Mouse (Mus musculus) MEL-GATA-1-ER (cell line): ENCODE measurements at regions not wholly inside any gene's neighbourhood (a gene's known extent, or its start where the extent isn't known, plus 50 kb on each side); places are given as distances from the start of the nearest gene placed in this dataset.

Source experiments
- DNase-seq: peaks from one replicate; pipeline ENCODE4 v3.0.0-alpha.2; 2012; ENCODE audit warnings: low read depth; ENCODE audit errors: extremely low read depth

GRCm38 (mm10) chr1:156994005-156994643 lies 54.7 kb upstream of the Ralgps2 start:
- DNase-seq: no peak

DNA sequence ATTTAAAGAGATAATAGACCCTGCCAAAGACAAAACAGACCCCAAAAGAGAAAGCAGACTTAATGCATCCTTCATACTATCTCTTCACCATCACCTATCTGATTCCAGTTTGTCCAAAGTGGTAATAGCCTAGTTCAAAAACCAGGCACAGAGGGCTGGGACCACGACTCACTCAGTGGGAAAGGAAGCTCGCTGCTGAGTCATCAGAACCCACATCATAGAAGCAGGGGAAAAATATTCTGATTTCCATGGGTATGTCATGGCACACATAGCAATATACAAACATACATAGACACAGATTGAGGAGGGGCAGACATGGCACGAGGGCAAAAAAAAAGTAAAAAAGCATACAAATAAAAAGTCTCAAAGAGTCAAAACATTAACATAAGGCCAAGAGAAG lies 53.7 kb upstream of the Ralgps2 start:
- no peak for DNase-seq

DNA sequence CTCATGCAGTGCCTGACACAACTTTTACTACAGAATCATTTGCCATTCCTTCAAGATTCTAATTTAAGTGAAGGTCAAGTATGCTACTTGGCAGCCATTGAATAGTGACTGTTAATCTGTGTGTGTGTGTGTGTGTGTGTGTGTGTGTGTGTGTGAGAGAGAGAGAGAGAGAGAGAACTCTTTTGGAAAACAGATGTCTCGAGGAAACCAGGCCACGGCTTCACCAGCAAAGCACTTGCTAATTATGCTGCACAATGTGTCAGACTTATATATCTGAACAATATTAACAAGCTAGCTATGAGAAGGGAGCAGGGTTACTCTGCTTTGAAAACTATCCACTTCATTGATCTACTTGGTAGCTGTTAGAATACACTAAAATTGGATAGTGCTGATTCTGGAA lies 53.1 kb upstream of the Ralgps2 start:
- no peak for DNase-seq

- DNase-seq: no peak
Observed at GRCm38 (mm10) chr1:156990567-156991494, 51.4 kb upstream of the Ralgps2 start.

DNA sequence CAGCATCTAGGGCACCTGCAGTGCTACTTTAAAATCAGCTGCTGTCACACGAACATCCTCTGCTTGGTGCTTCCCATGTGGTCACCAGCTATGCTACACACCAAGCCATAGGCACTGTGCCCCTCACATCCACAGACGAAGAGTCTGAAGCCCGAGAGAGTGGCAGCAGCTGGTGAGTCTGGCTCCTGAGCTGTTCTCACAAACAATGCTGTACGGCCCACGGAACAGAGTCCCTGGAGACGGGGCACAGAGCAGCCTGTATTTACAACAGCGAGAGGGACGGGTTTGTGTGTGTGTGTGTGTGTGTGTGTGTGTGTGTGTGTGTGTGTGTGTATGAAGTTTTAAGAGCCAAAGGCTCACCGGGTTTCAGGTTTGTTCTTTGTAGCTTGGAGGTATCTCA lies 50.7 kb upstream of the Ralgps2 start:
- no peak for DNase-seq

DNA sequence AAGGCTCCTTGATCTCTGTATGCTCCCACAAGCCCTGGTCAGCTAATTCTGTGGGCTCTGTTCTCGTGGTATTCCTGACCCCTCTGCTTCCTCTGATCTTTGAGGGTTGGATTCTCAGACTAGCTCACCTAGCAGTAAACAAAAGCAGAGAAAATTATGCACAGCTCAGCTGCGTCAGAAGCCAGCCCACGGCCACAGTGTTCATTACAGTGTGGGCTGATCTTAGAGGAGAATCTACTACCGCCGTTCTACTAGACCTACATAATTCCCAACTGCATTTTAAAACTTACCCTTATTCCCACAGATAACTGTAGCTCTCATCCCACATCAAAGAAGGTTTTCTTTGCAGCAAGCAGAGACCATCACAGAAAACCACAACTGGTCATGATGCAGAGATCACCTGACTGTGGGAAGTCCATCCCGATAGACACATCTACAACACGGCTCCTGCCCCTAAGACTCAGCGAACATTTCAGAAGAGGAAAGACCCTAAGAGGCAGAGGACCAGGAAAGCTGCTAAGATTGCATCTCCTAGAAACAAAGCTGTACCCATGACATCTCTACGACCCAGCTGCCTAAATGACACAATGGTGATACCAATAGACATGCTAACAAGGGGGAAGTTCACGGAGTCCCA lies 49.8 kb upstream of the Ralgps2 start:
- DNase-seq: no peak
